Mouse (Mus musculus) thymus, adult 2 months (tissue): Measurements from ENCODE around the gene Cdca7. TPM values are rescaled to one million over a fixed set of nuclear protein-coding genes. Genes with fewer than 3 reads are reported as not detected.
A peak's percentile ranks its signal among the peaks of the same experiment; 100 is the strongest.

Experiments
- DNase-seq: peaks from one replicate; pipeline ENCODE4 v3.0.0; 2021
- H3K27ac ChIP-seq: fragments of 200-500 bp; 2 replicates; pipeline ENCODE4 v1.5.1; 2012; ENCODE audit warnings: low read length, control low read depth; ENCODE audit not compliant: control insufficient read depth, insufficient read depth
- H3K27me3 ChIP-seq: fragments of 200-500 bp; 2 replicates; pipeline ENCODE4 v1.6.1; 2012; ENCODE audit warnings: mild to moderate bottlenecking, low read length, moderate library complexity, mixed read lengths; ENCODE audit not compliant: control insufficient read depth, insufficient read depth
- H3K36me3 ChIP-seq: fragments of 200-500 bp; 2 replicates; pipeline ENCODE4 v1.6.1; 2012; ENCODE audit warnings: mild to moderate bottlenecking, low read length, moderate library complexity; ENCODE audit not compliant: control insufficient read depth, insufficient read depth
- H3K4me1 ChIP-seq: fragments of 200-500 bp; replicated peaks from 2 replicates; pipeline ENCODE4 v1.6.1; 2012; ENCODE audit warnings: low read length; ENCODE audit not compliant: control insufficient read depth, insufficient read depth
- H3K4me3 ChIP-seq: fragments of 200-500 bp; 2 replicates; pipeline ENCODE4 v1.5.1; 2012; ENCODE audit warnings: mild to moderate bottlenecking, low read length, control low read depth, moderate library complexity; ENCODE audit not compliant: control insufficient read depth, insufficient read depth
- CTCF ChIP-seq: fragments of 200-500 bp; IDR thresholded peaks from 2 replicates; pipeline ENCODE4 v1.5.1; 2012; ENCODE audit warnings: mild to moderate bottlenecking, control low read depth, low read length, moderate library complexity, borderline replicate concordance; ENCODE audit not compliant: control insufficient read depth, poor library complexity, insufficient read depth; ENCODE audit errors: extremely low read depth
- POLR2A ChIP-seq: fragments of 200-500 bp; IDR thresholded peaks from 2 replicates; pipeline ENCODE4 v1.6.1; 2012; ENCODE audit warnings: mild to moderate bottlenecking, low read length, control low read depth, moderate library complexity; ENCODE audit not compliant: control insufficient read depth, poor library complexity, insufficient read depth; ENCODE audit errors: extremely low read depth
- WGBS: fragments of 180-500 bp; shearing (Covaris S2); methylation state at CpG from one replicate; pipeline ENCODE4 v1.1.7; 2018; 5-methylcytosine and 5-hydroxymethylcytosine counted together
- polyA plus RNA-seq: library from polyadenylated mRNA; depleted of rRNA; stranded (reverse); fragments of >200 nt; gene quantifications from 2 replicates; pipeline ENCODE4 v1.2.3, GENCODE M21; 2012

Cdca7 gene
- polyA plus RNA-seq, 1 experiment: 313 TPM

DNA sequence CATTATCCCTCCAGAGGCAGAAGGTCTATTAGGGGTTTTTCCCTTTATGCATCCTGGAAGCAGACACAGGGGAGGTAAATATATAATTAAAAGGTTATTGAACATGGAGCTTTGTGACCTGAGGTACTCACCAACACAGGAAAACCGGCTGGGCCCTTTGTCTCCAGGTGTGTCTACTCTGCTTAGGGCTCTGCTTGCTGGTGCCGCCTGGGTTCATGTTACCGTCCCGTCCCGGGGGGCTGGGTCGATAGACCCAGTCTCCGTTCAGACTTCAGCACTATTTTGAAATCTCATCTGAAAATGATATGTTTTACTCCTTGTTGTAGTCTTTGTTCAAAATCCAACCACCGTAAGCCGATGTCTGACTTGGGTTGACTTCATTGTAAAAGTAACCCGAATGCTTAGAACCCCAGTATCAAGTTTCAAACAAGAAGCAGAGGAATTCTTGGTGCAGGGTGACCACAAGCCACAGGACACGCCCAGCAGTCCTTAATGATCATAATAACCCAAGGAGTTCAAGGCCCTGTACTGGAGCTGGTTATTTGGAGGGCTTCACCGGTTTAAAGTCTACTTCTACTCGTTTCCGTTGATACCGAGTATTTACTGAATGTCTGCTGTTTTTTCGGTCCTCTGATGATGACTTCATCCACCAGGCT is 4.4 kb upstream of the Cdca7 start:
- Histone ChIP-seq H3K4me1 (no peaks in the 10 kb centered on the region; the same call in none of the 2 replicates), H3K27ac (no peak overlapping the region), H3K36me3 (no peaks in the 10 kb centered on the region), H3K27me3 (no peaks in the 10 kb centered on the region), H3K4me3 (no peak overlapping the region)
- no peak for TF ChIP-seq CTCF
- TF ChIP-seq POLR2A: no peak
- 92% methylated on average over 16 of the region's 16 CpGs for WGBS
- no peak for DNase-seq

GRCm38 (mm10) chr2:72474531-72475287 is 1.2 kb upstream of the Cdca7 start:
- H3K27ac ChIP-seq: no peak overlapping the region
- no peak for TF ChIP-seq POLR2A
- TF ChIP-seq CTCF: no peak
- H3K36me3 ChIP-seq: peaks cover 1% of the 10 kb centered on the region
- H3K4me1 ChIP-seq: peaks cover 3% of the 10 kb centered on the region
- WGBS: 62% methylated on average over 7 of the region's 7 CpGs
- DNase-seq: no peak
- H3K4me3 ChIP-seq: no peak overlapping the region
- H3K27me3 ChIP-seq: no peaks in the 10 kb centered on the region

DNA sequence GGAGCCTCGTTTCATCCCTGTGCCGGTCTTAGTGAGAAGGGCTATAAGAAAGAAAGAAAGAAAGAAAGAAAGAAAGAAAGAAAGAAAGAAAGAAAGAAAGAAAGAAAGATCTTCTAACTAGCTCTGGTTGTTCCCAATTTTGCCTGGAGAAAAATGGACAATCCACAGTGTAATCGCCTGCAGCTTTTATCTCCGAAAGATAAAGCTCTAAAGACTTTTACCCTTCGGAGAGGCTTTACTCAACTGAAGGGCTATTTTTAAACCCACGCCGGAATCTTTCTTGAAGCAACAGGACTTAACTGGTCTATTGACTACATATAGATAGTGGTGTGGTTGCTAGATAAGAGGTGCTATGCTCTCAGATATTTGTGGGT is 549 bp upstream of the Cdca7 start:
- Histone ChIP-seq H3K4me1 (peaks cover 10% of the 10 kb centered on the region), H3K27ac (no peak overlapping the region), H3K36me3 (peaks cover 8% of the 10 kb centered on the region), H3K4me3 (peak overlapping the region; percentile 90), H3K27me3 (no peaks in the 10 kb centered on the region)
- 0% methylated on average over 7 of the region's 7 CpGs for WGBS
- no peak for DNase-seq
- TF ChIP-seq CTCF: no peak
- TF ChIP-seq POLR2A: no peak

DNA sequence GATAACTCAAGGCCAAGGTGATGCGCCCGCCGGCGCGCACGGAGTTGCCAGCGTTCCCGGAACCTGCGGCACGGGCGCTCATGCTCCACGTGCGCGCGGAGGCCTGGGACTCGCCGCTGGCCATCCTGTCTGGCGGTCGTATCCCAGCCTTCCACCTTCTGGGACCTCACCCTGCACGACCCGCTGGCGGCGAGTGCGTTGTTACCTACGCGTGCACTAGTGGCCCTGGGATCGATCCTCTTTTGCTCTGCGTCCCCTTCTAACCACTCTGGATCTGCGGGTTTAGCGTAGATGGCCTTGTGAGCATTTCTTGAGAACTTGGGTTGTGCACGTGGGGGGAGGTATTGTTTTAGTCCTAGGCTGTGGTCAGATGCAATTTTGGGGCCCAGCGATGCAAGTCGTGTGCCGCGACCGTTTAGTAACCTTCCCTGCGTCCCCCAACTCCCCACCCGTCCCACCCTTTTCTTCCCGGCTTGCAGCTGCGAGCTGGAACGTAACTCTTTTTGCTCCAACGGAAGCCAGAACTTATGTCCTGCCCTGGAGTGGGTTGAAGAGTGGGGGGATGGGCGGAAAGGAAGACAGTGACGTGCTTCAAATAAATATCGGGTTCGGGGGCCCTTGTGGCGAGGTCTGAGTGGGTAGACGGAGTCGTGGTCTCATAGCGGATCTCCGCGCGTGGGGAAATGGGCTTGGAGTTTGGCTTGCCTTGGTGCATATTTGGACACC is 690 bp downstream of the Cdca7 start:
- H3K4me3 ChIP-seq: peak overlapping the region; percentile 90
- no peak for TF ChIP-seq CTCF
- no peak for TF ChIP-seq POLR2A
- peaks cover 10% of the 10 kb centered on the region for H3K4me1 ChIP-seq
- whole genome bisulfite sequencing: under 1% methylated on average over 53 of the region's 53 CpGs
- peaks cover 19% of the 10 kb centered on the region for H3K36me3 ChIP-seq
- H3K27me3 ChIP-seq: no peaks in the 10 kb centered on the region
- H3K27ac ChIP-seq: peak overlapping the region; percentile 48
- peak; percentile 79 for DNase-seq

DNA sequence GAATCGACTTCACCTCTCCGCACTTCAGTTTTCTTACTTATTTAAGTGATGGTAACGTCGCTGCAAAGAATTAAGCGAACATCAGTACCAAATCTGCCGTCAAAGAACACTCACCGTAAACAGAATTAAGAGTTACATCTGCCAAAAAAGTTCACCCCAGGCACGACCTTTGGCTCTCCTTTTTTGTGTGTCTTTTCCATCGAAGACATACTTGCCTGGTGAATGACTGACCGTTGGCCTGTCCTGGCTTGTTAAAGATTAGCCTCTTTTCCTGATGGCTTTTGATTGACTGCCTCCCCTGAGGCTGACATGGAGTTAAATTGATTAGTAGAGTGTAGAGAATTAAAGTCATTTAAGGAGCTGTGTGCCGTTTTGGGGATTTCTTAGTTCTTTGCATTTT is 1.3 kb downstream of the Cdca7 start:
- no peak for TF ChIP-seq CTCF
- Histone ChIP-seq H3K36me3 (peaks cover 25% of the 10 kb centered on the region), H3K27me3 (no peaks in the 10 kb centered on the region), H3K27ac (peak overlapping the region; percentile 48), H3K4me3 (peak overlapping the region; percentile 90), H3K4me1 (peaks cover 10% of the 10 kb centered on the region)
- WGBS: 2% methylated on average over 11 of the region's 11 CpGs
- no peak for DNase-seq

DNA sequence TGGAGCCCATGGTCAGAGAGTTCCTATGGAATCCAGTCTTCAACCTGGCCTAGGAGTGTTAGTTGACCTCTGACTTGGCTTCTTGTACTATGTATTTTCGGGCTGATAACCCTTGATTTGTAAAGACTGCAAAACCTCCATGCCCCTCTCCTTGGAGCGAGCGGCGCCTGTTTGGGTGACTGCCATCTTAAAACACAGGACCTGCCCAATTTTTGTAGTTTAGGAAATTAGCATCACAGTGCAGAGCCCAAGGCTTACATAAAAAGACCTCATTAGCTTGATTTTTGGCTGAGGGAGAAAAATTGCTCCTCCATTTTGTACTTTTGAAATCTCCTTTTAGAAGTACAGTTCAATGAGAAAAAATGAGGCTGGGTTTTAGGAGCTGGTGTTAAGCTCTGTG is 2.2 kb downstream of the Cdca7 start:
- Histone ChIP-seq H3K27ac (peak overlapping the region; percentile 50; the same call in 1 of the 2 replicates), H3K4me1 (peaks cover 10% of the 10 kb centered on the region), H3K36me3 (peaks cover 34% of the 10 kb centered on the region), H3K27me3 (no peaks in the 10 kb centered on the region), H3K4me3 (peak overlapping the region; percentile 27)
- TF ChIP-seq CTCF: no peak
- TF ChIP-seq POLR2A: no peak
- 89% methylated on average over 4 of the region's 4 CpGs for WGBS
- no peak for DNase-seq
